Mouse (Mus musculus) MEL (cell line): ENCODE measurements around the gene Ppp2r2c.

Experiments used
- CHD2 ChIP-seq: IDR thresholded peaks from 2 replicates; pipeline ENCODE4 v1.6.1; 2011; ENCODE audit warnings: low read length, improper control_type of control experiment
- CTCF ChIP-seq, 3 experiments: IDR thresholded peaks in 2 of 3; conservative IDR thresholded peaks in 1 of 3; 2 replicates each; pipeline ENCODE4 v1.5.1; 2011 to 2012; ENCODE audit warnings: low read length in 3 of 3, low read depth in 2 of 3, mild to moderate bottlenecking in 2 of 3, improper control_type of control experiment in 1 of 3, inconsistent platforms in 1 of 3, mixed read lengths in 1 of 3, moderate library complexity in 1 of 3; ENCODE audit not compliant: control insufficient read depth in 1 of 3, insufficient read depth in 1 of 3, poor library complexity in 1 of 3, severe bottlenecking in 1 of 3
- USF2 ChIP-seq, 2 experiments: IDR thresholded peaks; 2 replicates each; pipeline ENCODE4 v1.6.1; 2011 to 2012; ENCODE audit warnings: improper control_type of control experiment in 2 of 2, low read length in 2 of 2, borderline replicate concordance in 1 of 2, inconsistent platforms in 1 of 2, low read depth in 1 of 2, mild to moderate bottlenecking in 1 of 2; ENCODE audit not compliant: insufficient read depth in 1 of 2
- ZKSCAN1 ChIP-seq: IDR thresholded peaks from 2 replicates; pipeline ENCODE4 v1.6.1; 2012; ENCODE audit warnings: low read depth, mild to moderate bottlenecking, inconsistent platforms, low read length, improper control_type of control experiment, moderate library complexity

GRCm38 (mm10) chr5:36921871-36922270 lies 53.6 kb downstream of the Ppp2r2c start:
- no peak for TF ChIP-seq CHD2
- no peak for TF ChIP-seq CTCF (IDR thresholded peaks at IDR 0.05 in 2 of 3, conservative IDR thresholded peaks at IDR 0.05 in 1 of 3; ENCODE audit: control insufficient read depth in 1 of 3, insufficient read depth in 1 of 3, low read depth in 2 of 3, low read length in 3 of 3, poor library complexity in 1 of 3, severe bottlenecking in 1 of 3)
- no peak for TF ChIP-seq USF2 (IDR thresholded peaks at IDR 0.05; ENCODE audit: borderline replicate concordance in 1 of 2, insufficient read depth in 1 of 2, low read depth in 1 of 2, low read length in 2 of 2)
- TF ChIP-seq ZKSCAN1: no peak
